Mouse (Mus musculus): ENCODE results near the gene Lhx2. TPM values are rescaled to one million over a fixed set of nuclear protein-coding genes. Genes with fewer than 3 reads are reported as not detected.

Gene Lhx2
- polyA plus RNA-seq, 1 experiment from 2014 or later = 0.49 TPM

DNA sequence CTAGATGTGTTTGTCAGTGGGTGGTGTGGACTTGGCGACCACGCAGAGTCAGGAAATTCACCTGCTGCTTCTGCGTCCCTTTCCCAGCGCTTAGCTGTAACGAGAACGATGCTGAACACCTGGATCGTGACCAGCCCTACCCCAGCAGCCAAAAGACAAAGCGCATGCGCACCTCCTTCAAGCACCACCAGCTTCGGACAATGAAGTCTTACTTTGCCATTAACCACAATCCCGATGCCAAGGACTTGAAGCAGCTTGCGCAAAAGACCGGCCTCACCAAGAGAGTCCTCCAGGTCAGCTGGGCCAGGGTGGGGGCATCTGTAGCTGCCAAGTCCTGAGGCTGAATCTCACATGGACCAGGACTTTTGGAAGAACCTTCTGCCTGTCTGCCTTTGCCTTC lies 20.7 kb downstream of the Lhx2 start:
- Histone ChIP-seq H3K36me3 (ENCODE audit: control insufficient read depth, insufficient read depth, low read length) (no peaks in the 10 kb centered on the region), H3K9ac (ENCODE audit: low read depth, low read length) (no peak overlapping the region), H3K27ac (ENCODE audit: low read depth, low read length) (no peak overlapping the region), H3K4me2 (no peak overlapping the region), H3K9me3 (replicated peaks; ENCODE audit: control insufficient read depth, low read length) (no peaks in the 10 kb centered on the region), H3K4me1 (ENCODE audit: control insufficient read depth, insufficient read depth, low read length) (peaks cover 9% of the 10 kb centered on the region; the same call in 1 of the 2 replicates), H3K27me3 (ENCODE audit: control insufficient read depth, insufficient read depth, low read length) (peaks cover 91% of the 10 kb centered on the region), H3K4me3 (ENCODE audit: low read depth, low read length) (no peak overlapping the region)
- no peak for ATAC-seq (replicated peaks; ENCODE audit: insufficient number of reproducible peaks, low FRiP score, low TSS enrichment)
- 10% methylated on average over 13 of the region's 13 CpGs for WGBS (ENCODE audit: insufficient replicate concordance)

DNA sequence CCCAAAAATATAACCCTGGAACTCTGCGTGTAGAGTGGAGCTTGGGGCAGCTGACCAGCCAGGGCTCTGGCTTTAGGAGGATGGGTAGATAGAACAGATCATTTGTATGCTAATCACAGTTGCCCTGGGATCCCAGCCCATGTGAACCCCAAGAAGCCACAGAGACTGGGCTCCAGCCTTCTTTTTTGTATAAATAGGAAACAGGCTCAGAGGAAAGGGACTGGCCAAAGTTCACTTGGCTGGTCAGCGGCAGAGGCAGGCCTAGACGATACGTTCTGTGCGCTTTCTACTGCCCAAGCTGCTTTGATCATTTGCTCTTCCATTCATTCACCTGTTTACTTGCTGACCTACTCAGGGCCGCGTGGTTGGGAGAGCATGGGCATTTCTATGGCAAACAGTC lies 27.1 kb downstream of the Lhx2 start:
- Histone ChIP-seq H3K9ac (ENCODE audit: low read depth, low read length) (no peak overlapping the region), H3K4me2 (no peak overlapping the region), H3K4me3 (ENCODE audit: low read depth, low read length) (no peak overlapping the region), H3K27ac (ENCODE audit: low read depth, low read length) (no peak overlapping the region), H3K4me1 (ENCODE audit: control insufficient read depth, insufficient read depth, low read length) (no peaks in the 10 kb centered on the region; the same call in 1 of the 2 replicates), H3K36me3 (ENCODE audit: control insufficient read depth, insufficient read depth, low read length) (no peaks in the 10 kb centered on the region), H3K27me3 (ENCODE audit: control insufficient read depth, insufficient read depth, low read length) (peaks cover 79% of the 10 kb centered on the region), H3K9me3 (replicated peaks; ENCODE audit: control insufficient read depth, low read length) (no peaks in the 10 kb centered on the region)
- ATAC-seq (replicated peaks; ENCODE audit: insufficient number of reproducible peaks, low FRiP score, low TSS enrichment) = no peak
- WGBS (ENCODE audit: insufficient replicate concordance) = 63% methylated on average over 7 of the region's 7 CpGs

DNA sequence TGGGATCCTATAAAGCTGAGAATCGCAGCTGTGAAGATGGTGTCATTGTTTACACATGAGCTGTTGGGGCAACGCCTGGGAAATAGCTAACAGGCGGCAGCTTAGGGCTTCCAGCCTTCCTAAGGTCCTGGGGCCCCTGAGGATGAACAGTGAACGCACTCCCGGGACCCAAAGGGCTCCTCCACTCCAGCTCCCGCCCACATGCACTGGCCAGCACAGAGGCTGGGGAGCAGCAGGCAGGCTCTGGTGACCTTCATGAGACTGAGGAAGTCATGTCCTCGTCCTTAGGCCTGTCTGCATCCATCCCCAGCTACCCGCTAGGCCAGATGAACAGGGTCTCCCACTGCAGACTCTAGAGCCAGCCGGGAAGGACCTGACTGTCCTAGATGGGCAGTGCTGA lies 27.9 kb downstream of the Lhx2 start:
- Histone ChIP-seq H3K36me3 (ENCODE audit: control insufficient read depth, insufficient read depth, low read length) (no peaks in the 10 kb centered on the region), H3K9ac (ENCODE audit: low read depth, low read length) (no peak overlapping the region), H3K27ac (ENCODE audit: low read depth, low read length) (no peak overlapping the region), H3K27me3 (ENCODE audit: control insufficient read depth, insufficient read depth, low read length) (peaks cover 72% of the 10 kb centered on the region), H3K4me3 (ENCODE audit: low read depth, low read length) (no peak overlapping the region), H3K9me3 (replicated peaks; ENCODE audit: control insufficient read depth, low read length) (no peaks in the 10 kb centered on the region), H3K4me1 (ENCODE audit: control insufficient read depth, insufficient read depth, low read length) (no peaks in the 10 kb centered on the region; the same call in 1 of the 2 replicates), H3K4me2 (no peak overlapping the region)
- 13% methylated on average over 9 of the region's 9 CpGs for WGBS (ENCODE audit: insufficient replicate concordance)
- ATAC-seq (replicated peaks; ENCODE audit: insufficient number of reproducible peaks, low FRiP score, low TSS enrichment) = no peak

DNA sequence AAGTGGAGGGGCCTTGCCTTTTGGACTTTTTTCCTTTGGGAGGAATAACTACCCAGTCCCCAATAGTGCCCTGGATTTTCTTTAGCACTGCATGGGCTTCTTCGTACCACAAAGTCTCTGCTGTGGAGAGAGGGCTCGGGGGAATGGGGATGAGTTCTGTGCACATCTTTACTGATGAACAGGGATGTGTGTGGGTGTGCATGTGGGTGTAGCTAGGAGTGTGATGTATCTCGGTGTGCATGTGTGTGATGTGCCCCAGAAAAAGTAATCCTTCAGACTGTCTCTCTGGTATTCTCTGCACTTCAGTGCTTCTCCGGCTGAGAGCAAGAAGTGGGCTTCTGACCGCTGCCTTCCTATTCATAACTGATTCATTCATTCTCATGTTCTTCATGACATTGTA lies 28.8 kb downstream of the Lhx2 start:
- Histone ChIP-seq H3K4me1 (ENCODE audit: control insufficient read depth, insufficient read depth, low read length) (no peaks in the 10 kb centered on the region; the same call in 1 of the 2 replicates), H3K36me3 (ENCODE audit: control insufficient read depth, insufficient read depth, low read length) (no peaks in the 10 kb centered on the region), H3K4me3 (ENCODE audit: low read depth, low read length) (no peak overlapping the region), H3K27ac (ENCODE audit: low read depth, low read length) (no peak overlapping the region), H3K4me2 (no peak overlapping the region), H3K9me3 (replicated peaks; ENCODE audit: control insufficient read depth, low read length) (no peaks in the 10 kb centered on the region), H3K9ac (ENCODE audit: low read depth, low read length) (no peak overlapping the region), H3K27me3 (ENCODE audit: control insufficient read depth, insufficient read depth, low read length) (peaks cover 71% of the 10 kb centered on the region)
- WGBS (ENCODE audit: insufficient replicate concordance) = 68% methylated on average over 5 of the region's 5 CpGs
- ATAC-seq (replicated peaks; ENCODE audit: insufficient number of reproducible peaks, low FRiP score, low TSS enrichment) = no peak

DNA sequence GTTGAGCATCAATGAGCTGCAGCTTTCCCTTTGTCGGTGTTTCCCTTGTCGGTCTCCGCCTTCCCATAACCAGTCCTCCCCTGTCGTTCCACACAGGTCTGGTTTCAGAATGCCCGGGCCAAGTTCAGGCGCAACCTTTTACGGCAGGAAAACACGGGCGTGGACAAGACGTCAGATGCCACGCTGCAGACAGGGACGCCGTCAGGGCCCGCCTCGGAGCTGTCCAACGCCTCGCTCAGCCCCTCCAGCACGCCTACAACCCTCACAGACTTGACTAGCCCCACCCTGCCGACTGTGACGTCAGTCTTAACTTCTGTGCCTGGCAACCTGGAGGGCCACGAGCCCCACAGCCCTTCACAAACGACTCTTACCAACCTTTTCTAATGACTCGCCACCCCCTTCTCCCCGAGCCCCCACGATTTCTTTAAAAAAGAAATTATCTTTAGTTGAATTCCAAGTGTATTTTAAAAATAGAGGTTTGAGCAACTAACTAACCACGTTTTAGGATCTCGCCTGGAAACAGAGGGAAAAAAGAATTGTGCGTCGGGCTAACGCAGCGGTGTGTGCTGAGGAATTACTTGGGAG lies 29.8 kb downstream of the Lhx2 start:
- peaks cover 70% of the 10 kb centered on the region for H3K27me3 ChIP-seq (ENCODE audit: control insufficient read depth, insufficient read depth, low read length)
- H3K9me3 ChIP-seq (replicated peaks; ENCODE audit: control insufficient read depth, low read length) = no peaks in the 10 kb centered on the region
- H3K4me3 ChIP-seq (ENCODE audit: low read depth, low read length) = peak overlapping the region; percentile 34
- no peak overlapping the region for H3K9ac ChIP-seq (ENCODE audit: low read depth, low read length)
- H3K4me1 ChIP-seq (ENCODE audit: control insufficient read depth, insufficient read depth, low read length) = no peaks in the 10 kb centered on the region; the same call in 1 of the 2 replicates
- peak overlapping the region; percentile 63 for H3K4me2 ChIP-seq
- 6% methylated on average over 31 of the region's 31 CpGs for WGBS (ENCODE audit: insufficient replicate concordance)
- H3K27ac ChIP-seq (ENCODE audit: low read depth, low read length) = no peak overlapping the region
- H3K36me3 ChIP-seq (ENCODE audit: control insufficient read depth, insufficient read depth, low read length) = no peaks in the 10 kb centered on the region
- ATAC-seq (replicated peaks; ENCODE audit: insufficient number of reproducible peaks, low FRiP score, low TSS enrichment) = peak; percentile 65

DNA sequence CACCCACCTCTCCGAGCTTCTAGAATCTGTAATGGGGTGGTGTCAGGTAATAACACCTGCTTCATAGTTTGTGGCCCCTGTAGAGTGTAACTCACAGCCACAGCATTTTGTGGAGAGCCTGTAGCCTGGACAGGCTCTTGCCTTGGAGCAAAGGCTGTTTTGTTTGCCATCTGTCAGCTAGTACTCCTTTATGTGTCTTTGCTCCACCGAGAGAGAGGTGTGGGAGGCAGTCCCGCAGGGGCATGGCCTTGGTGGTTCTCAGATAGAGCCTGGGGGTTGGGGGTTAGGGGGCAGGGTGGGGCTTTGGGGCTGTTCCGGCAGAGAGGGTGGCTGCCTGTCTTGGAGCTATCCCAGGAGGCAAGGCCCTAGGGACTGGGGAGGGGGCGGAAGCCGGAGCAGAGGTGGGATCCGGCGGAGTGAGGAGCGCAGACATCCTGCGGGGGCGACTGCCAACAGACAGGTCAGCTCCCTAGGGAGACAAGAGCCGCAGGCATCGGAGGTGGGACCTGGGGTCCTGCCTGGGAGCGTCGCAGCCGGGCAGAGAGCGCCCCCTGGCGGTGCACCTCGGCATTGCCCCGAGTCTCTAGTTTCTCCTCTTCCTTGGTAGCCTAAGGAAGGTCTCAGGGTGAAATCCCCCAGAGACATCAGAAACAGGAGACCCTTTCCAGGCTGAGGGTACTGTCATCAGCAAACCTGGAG lies 36.7 kb downstream of the Lhx2 start:
- Histone ChIP-seq H3K9ac (ENCODE audit: low read depth, low read length) (no peak overlapping the region), H3K27ac (ENCODE audit: low read depth, low read length) (no peak overlapping the region), H3K27me3 (ENCODE audit: control insufficient read depth, insufficient read depth, low read length) (peaks cover 65% of the 10 kb centered on the region), H3K36me3 (ENCODE audit: control insufficient read depth, insufficient read depth, low read length) (no peaks in the 10 kb centered on the region), H3K4me1 (ENCODE audit: control insufficient read depth, insufficient read depth, low read length) (peaks cover 6% of the 10 kb centered on the region), H3K9me3 (replicated peaks; ENCODE audit: control insufficient read depth, low read length) (no peaks in the 10 kb centered on the region), H3K4me3 (ENCODE audit: low read depth, low read length) (no peak overlapping the region), H3K4me2 (peak overlapping the region; percentile 55)
- WGBS (ENCODE audit: insufficient replicate concordance) = 3% methylated on average over 20 of the region's 20 CpGs
- no peak; the same call in 1 of the 2 replicates for ATAC-seq (replicated peaks; ENCODE audit: insufficient number of reproducible peaks, low FRiP score, low TSS enrichment)

DNA sequence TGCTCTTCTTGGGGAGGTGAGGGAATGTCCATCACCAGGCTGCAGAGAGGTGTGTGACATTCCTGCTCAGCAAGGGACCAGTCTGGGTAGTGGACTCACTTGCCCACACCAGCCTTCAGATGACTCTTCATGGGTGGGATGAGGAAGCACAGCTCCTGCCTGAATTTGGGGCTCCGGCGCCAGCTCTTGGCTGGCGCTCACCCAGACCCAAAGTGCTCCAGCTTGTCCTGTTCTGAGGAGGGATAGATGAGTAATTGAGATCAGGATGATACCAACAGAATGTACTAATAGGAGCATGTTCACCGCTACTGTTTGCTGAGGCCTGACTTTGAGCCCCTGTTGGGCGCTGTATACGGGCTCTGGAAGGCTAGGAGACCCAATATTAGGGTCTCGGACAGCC lies 38.2 kb downstream of the Lhx2 start:
- no peak for ATAC-seq (replicated peaks; ENCODE audit: insufficient number of reproducible peaks, low FRiP score, low TSS enrichment)
- Histone ChIP-seq H3K36me3 (ENCODE audit: control insufficient read depth, insufficient read depth, low read length) (no peaks in the 10 kb centered on the region), H3K4me2 (no peak overlapping the region), H3K27ac (ENCODE audit: low read depth, low read length) (no peak overlapping the region), H3K27me3 (ENCODE audit: control insufficient read depth, insufficient read depth, low read length) (peaks cover 60% of the 10 kb centered on the region), H3K4me1 (ENCODE audit: control insufficient read depth, insufficient read depth, low read length) (peaks cover 6% of the 10 kb centered on the region), H3K4me3 (ENCODE audit: low read depth, low read length) (no peak overlapping the region), H3K9me3 (replicated peaks; ENCODE audit: control insufficient read depth, low read length) (no peaks in the 10 kb centered on the region), H3K9ac (ENCODE audit: low read depth, low read length) (no peak overlapping the region)
- WGBS (ENCODE audit: insufficient replicate concordance) = 64% methylated on average over 7 of the region's 7 CpGs

DNA sequence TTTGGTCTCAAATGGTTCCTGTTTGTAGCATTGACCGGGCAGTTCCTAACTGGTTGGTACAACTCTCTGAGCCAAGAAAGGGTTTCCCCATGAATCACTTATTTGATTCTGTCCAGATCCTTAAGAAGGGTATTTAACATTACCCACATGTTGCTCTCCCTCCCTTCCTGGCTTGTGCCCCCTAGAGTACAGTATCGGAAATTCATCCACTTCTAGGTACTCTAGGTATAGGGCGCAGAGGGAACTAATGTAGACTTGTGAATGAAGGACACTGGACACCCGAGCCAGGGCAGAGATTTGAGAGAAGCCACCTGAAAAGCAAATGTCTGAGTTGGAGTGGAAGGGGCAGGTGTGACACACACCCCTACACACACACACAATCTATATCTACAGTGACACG lies 39.3 kb downstream of the Lhx2 start:
- no peak for ATAC-seq (replicated peaks; ENCODE audit: insufficient number of reproducible peaks, low FRiP score, low TSS enrichment)
- WGBS (ENCODE audit: insufficient replicate concordance) = 24% methylated on average over 5 of the region's 5 CpGs

More for the DNA sequence above, 39.3 kb downstream of the Lhx2 start:
- Histone ChIP-seq H3K4me1 (ENCODE audit: control insufficient read depth, insufficient read depth, low read length) (peaks cover 6% of the 10 kb centered on the region), H3K27me3 (ENCODE audit: control insufficient read depth, insufficient read depth, low read length) (peaks cover 49% of the 10 kb centered on the region), H3K4me2 (no peak overlapping the region), H3K27ac (ENCODE audit: low read depth, low read length) (no peak overlapping the region), H3K36me3 (ENCODE audit: control insufficient read depth, insufficient read depth, low read length) (no peaks in the 10 kb centered on the region), H3K9ac (ENCODE audit: low read depth, low read length) (no peak overlapping the region), H3K4me3 (ENCODE audit: low read depth, low read length) (no peak overlapping the region), H3K9me3 (replicated peaks; ENCODE audit: control insufficient read depth, low read length) (no peaks in the 10 kb centered on the region)

Measured in heart, embryonic 11.5 days (tissue).